Mouse (Mus musculus): ENCODE measurements around the gene Fgf18. TPM values are rescaled to one million over a fixed set of nuclear protein-coding genes. Genes with fewer than 3 reads are reported as not detected.

The Fgf18 gene
- polyA plus RNA-seq, 1 experiment from 2014 or later: 2.9 TPM

- no peak overlapping the region for H3K4me3 ChIP-seq
- H3K4me1 ChIP-seq: no peaks in the 10 kb centered on the region
- H3K27me3 ChIP-seq: no peaks in the 10 kb centered on the region
- no peak overlapping the region for H3K27ac ChIP-seq
- H3K9me3 ChIP-seq (replicated peaks): 0 out of 2 replicates have a peak, but pooled peaks cover 7% of the 10 kb centered on the region
- no peak overlapping the region for H3K9ac ChIP-seq
- H3K4me2 ChIP-seq: no peak overlapping the region
- 69% methylated on average over 8 of the region's 8 CpGs for WGBS
- no peaks in the 10 kb centered on the region for H3K36me3 ChIP-seq (ENCODE audit: poor library complexity, severe bottlenecking)
- no peak for ATAC-seq
Measured at GRCm38 (mm10) chr11:33132619-33133338, 14.4 kb downstream of the Fgf18 start.

GRCm38 (mm10) chr11:33127058-33127457, 20.1 kb downstream of the Fgf18 start:
- Histone ChIP-seq H3K4me1 (peaks cover 8% of the 10 kb centered on the region), H3K4me3 (no peak overlapping the region), H3K27me3 (peaks cover 23% of the 10 kb centered on the region), H3K9ac (no peak overlapping the region), H3K27ac (no peak overlapping the region), H3K4me2 (no peak overlapping the region), H3K9me3 (replicated peaks) (0 out of 2 replicates have a peak, but pooled peaks cover 7% of the 10 kb centered on the region), H3K36me3 (ENCODE audit: poor library complexity, severe bottlenecking) (no peaks in the 10 kb centered on the region)
- ATAC-seq: no peak

GRCm38 (mm10) chr11:33122575-33123268, 24.5 kb downstream of the Fgf18 start:
- Histone ChIP-seq H3K4me3 (peak overlapping the region; percentile 30), H3K9ac (peak overlapping the region; percentile 55), H3K4me2 (peak overlapping the region; percentile 54), H3K4me1 (peaks cover 8% of the 10 kb centered on the region), H3K36me3 (ENCODE audit: poor library complexity, severe bottlenecking) (no peaks in the 10 kb centered on the region), H3K27me3 (peaks cover 23% of the 10 kb centered on the region), H3K27ac (no peak overlapping the region), H3K9me3 (replicated peaks) (no peaks in the 10 kb centered on the region)
- 3% methylated on average over 37 of the region's 37 CpGs for WGBS
- peak; percentile 63; the same call in 1 of the 2 replicates for ATAC-seq

GRCm38 (mm10) chr11:33119556-33119955, 27.6 kb downstream of the Fgf18 start:
- H3K4me2 ChIP-seq: no peak overlapping the region
- no peak for ATAC-seq

GRCm38 (mm10) chr11:33119116-33119515, 28.1 kb downstream of the Fgf18 start:
- 89% methylated on average over 7 of the region's 7 CpGs for WGBS
- H3K4me2 ChIP-seq: no peak overlapping the region

More at GRCm38 (mm10) chr11:33119556-33119955, 27.6 kb downstream of the Fgf18 start:
- no peak overlapping the region for H3K9ac ChIP-seq
- no peaks in the 10 kb centered on the region for H3K36me3 ChIP-seq (ENCODE audit: poor library complexity, severe bottlenecking)
- H3K4me1 ChIP-seq: peaks cover 8% of the 10 kb centered on the region
- H3K9me3 ChIP-seq (replicated peaks): no peaks in the 10 kb centered on the region
- peaks cover 21% of the 10 kb centered on the region for H3K27me3 ChIP-seq
- no peak overlapping the region for H3K4me3 ChIP-seq
- no peak overlapping the region for H3K27ac ChIP-seq
- 76% methylated on average over 8 of the region's 8 CpGs for WGBS

GRCm38 (mm10) chr11:33118480-33118879, 28.7 kb downstream of the Fgf18 start:
- H3K27me3 ChIP-seq: peaks cover 12% of the 10 kb centered on the region
- no peaks in the 10 kb centered on the region for H3K9me3 ChIP-seq (replicated peaks)
- no peak for ATAC-seq
- no peak overlapping the region for H3K9ac ChIP-seq
- 72% methylated on average over 6 of the region's 6 CpGs for WGBS
- peaks cover 8% of the 10 kb centered on the region for H3K4me1 ChIP-seq
- H3K4me3 ChIP-seq: no peak overlapping the region
- no peak overlapping the region for H3K27ac ChIP-seq
- no peaks in the 10 kb centered on the region for H3K36me3 ChIP-seq (ENCODE audit: poor library complexity, severe bottlenecking)
- no peak overlapping the region for H3K4me2 ChIP-seq

More at GRCm38 (mm10) chr11:33119116-33119515, 28.1 kb downstream of the Fgf18 start:
- no peaks in the 10 kb centered on the region for H3K36me3 ChIP-seq (ENCODE audit: poor library complexity, severe bottlenecking)
- H3K27me3 ChIP-seq: peaks cover 17% of the 10 kb centered on the region
- H3K4me3 ChIP-seq: no peak overlapping the region
- no peak for ATAC-seq
- no peaks in the 10 kb centered on the region for H3K9me3 ChIP-seq (replicated peaks)
- no peak overlapping the region for H3K27ac ChIP-seq
- H3K9ac ChIP-seq: no peak overlapping the region
- peaks cover 8% of the 10 kb centered on the region for H3K4me1 ChIP-seq

- Histone ChIP-seq H3K36me3 (ENCODE audit: poor library complexity, severe bottlenecking) (no peaks in the 10 kb centered on the region), H3K4me3 (no peak overlapping the region), H3K4me2 (no peak overlapping the region), H3K4me1 (0 out of 2 replicates have a peak, but pooled peaks cover 4% of the 10 kb centered on the region), H3K27me3 (no peaks in the 10 kb centered on the region), H3K9ac (no peak overlapping the region), H3K27ac (no peak overlapping the region), H3K9me3 (replicated peaks) (no peaks in the 10 kb centered on the region)
- ATAC-seq: no peak
- WGBS: 84% methylated on average over 3 of the region's 3 CpGs
Measured at GRCm38 (mm10) chr11:33115796-33116195, 31.4 kb downstream of the Fgf18 start.

GRCm38 (mm10) chr11:33112407-33112806, 34.8 kb downstream of the Fgf18 start:
- H3K9me3 ChIP-seq (replicated peaks): no peaks in the 10 kb centered on the region
- 0 out of 2 replicates have a peak, but pooled peaks have one; percentile 10 for ATAC-seq
- H3K36me3 ChIP-seq (ENCODE audit: poor library complexity, severe bottlenecking): no peaks in the 10 kb centered on the region
- H3K27ac ChIP-seq: no peak overlapping the region
- WGBS: 10% methylated on average over 1 of the region's 1 CpGs
- no peak overlapping the region for H3K4me3 ChIP-seq
- H3K4me1 ChIP-seq: 0 out of 2 replicates have a peak, but pooled peaks cover 4% of the 10 kb centered on the region
- H3K27me3 ChIP-seq: no peaks in the 10 kb centered on the region
- H3K9ac ChIP-seq: no peak overlapping the region
- H3K4me2 ChIP-seq: no peak overlapping the region

GRCm38 (mm10) chr11:33110111-33110510, 37.1 kb downstream of the Fgf18 start:
- Histone ChIP-seq H3K4me1 (0 out of 2 replicates have a peak, but pooled peaks cover 4% of the 10 kb centered on the region), H3K27ac (no peak overlapping the region), H3K4me3 (no peak overlapping the region), H3K4me2 (no peak overlapping the region), H3K36me3 (ENCODE audit: poor library complexity, severe bottlenecking) (no peaks in the 10 kb centered on the region), H3K9ac (no peak overlapping the region), H3K9me3 (replicated peaks) (no peaks in the 10 kb centered on the region), H3K27me3 (no peaks in the 10 kb centered on the region)
- no peak for ATAC-seq
- 82% methylated on average over 2 of the region's 2 CpGs for WGBS

- no peaks in the 10 kb centered on the region for H3K27me3 ChIP-seq
- H3K9ac ChIP-seq: no peak overlapping the region
- no peaks in the 10 kb centered on the region for H3K36me3 ChIP-seq (ENCODE audit: poor library complexity, severe bottlenecking)
- ATAC-seq: no peak
- 0 out of 2 replicates have a peak, but pooled peaks cover 4% of the 10 kb centered on the region for H3K4me1 ChIP-seq
- WGBS: 48% methylated on average over 3 of the region's 3 CpGs
- H3K9me3 ChIP-seq (replicated peaks): no peaks in the 10 kb centered on the region
- H3K4me2 ChIP-seq: no peak overlapping the region
- no peak overlapping the region for H3K4me3 ChIP-seq
- no peak overlapping the region for H3K27ac ChIP-seq
Measured at GRCm38 (mm10) chr11:33107540-33107939, 39.7 kb downstream of the Fgf18 start.

- no peaks in the 10 kb centered on the region for H3K27me3 ChIP-seq
Measured at GRCm38 (mm10) chr11:33104911-33105316, 42.3 kb downstream of the Fgf18 start.

GRCm38 (mm10) chr11:33103291-33103943, 43.8 kb downstream of the Fgf18 start:
- Histone ChIP-seq H3K27ac (no peak overlapping the region), H3K36me3 (ENCODE audit: poor library complexity, severe bottlenecking) (no peaks in the 10 kb centered on the region), H3K4me3 (no peak overlapping the region), H3K9me3 (replicated peaks) (no peaks in the 10 kb centered on the region), H3K9ac (no peak overlapping the region), H3K4me2 (no peak overlapping the region), H3K27me3 (no peaks in the 10 kb centered on the region), H3K4me1 (peaks cover 12% of the 10 kb centered on the region)
- no peak for ATAC-seq
- 88% methylated on average over 13 of the region's 13 CpGs for WGBS

More at GRCm38 (mm10) chr11:33104911-33105316, 42.3 kb downstream of the Fgf18 start:
- Histone ChIP-seq H3K4me3 (no peak overlapping the region), H3K27ac (no peak overlapping the region), H3K4me2 (no peak overlapping the region), H3K9me3 (replicated peaks) (no peaks in the 10 kb centered on the region), H3K9ac (no peak overlapping the region), H3K4me1 (peaks cover 5% of the 10 kb centered on the region), H3K36me3 (ENCODE audit: poor library complexity, severe bottlenecking) (no peaks in the 10 kb centered on the region)
- 59% methylated on average over 8 of the region's 8 CpGs for WGBS
- ATAC-seq: peak; percentile 72
